Mouse (Mus musculus): ENCODE results near the gene Cd93.

GRCm38 (mm10) chr2:148430941-148431340 is 12.4 kb downstream of the Cd93 start:
- TF ChIP-seq CTCF (IDR thresholded peaks at IDR 0.05; ENCODE audit: insufficient read depth, low read depth, low read length): no peak
- no peak for TF ChIP-seq POLR2A (IDR thresholded peaks at IDR 0.05; ENCODE audit: insufficient read depth, low read depth, low read length)
